Mouse (Mus musculus): ENCODE measurements around the gene Dip2b.

DNA sequence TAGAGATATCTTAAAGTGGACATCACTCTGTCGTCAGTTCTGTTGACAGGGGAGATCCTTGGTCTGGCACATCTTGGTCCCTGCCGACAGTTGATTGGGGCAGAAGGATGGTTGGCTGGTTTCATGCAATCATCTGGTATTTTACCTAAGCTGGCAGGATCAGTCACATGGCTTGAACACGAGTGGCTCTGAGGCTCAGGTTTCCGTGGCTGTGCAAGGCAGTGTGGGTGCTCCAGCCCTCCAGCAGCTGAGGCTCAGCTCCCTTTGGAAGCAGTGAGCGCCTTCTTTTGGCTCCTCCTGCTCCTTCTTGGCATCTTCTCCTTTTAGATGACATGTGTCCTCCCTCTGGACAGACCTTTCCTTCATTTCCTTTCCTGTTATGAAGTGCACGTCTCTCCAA, 7.1 kb downstream of the Dip2b start:
- no peak for TF ChIP-seq POLR2A (IDR thresholded peaks at IDR 0.05; ENCODE audit: low read depth, low read length)
- TF ChIP-seq CTCF (conservative IDR thresholded peaks at IDR 0.05; ENCODE audit: insufficient read depth, insufficient read length, low read depth, low read length) = no peak
